Mouse (Mus musculus) stomach, postnatal 0 days (tissue): ENCODE results near the gene Pip5k1b.

Experiments
- CTCF ChIP-seq: IDR thresholded peaks from 2 replicates; pipeline ENCODE4 v1.5.1; 2016; ENCODE audit warnings: antibody characterized with exemption, low read depth, mild to moderate bottlenecking, moderate library complexity
- EP300 ChIP-seq: optimal IDR thresholded peaks from 2 replicates; pipeline ENCODE3; 2016; ENCODE audit warnings: antibody characterized with exemption

GRCm38 (mm10) chr19:24268531-24268930 lies 287.1 kb downstream of the Pip5k1b start:
- TF ChIP-seq CTCF, result no peak
- TF ChIP-seq EP300, result no peak
